Mouse (Mus musculus): ENCODE results near the gene Frem3.

Frem3 gene

GRCm38 (mm10) chr8:80610549-80611440, at the start of gene Frem3:
Gene Frem3 (plus strand): TSS chr8:80611080.
- no peak for DNase-seq (ENCODE audit: low spot score)

GRCm38 (mm10) chr8:80564205-80564839, 46.6 kb upstream of the Frem3 start:
- no peak for DNase-seq (ENCODE audit: low spot score)

GRCm38 (mm10) chr8:80567471-80567870, 43.4 kb upstream of the Frem3 start:
- no peak for DNase-seq (ENCODE audit: low spot score)

GRCm38 (mm10) chr8:80568243-80568995, 42.5 kb upstream of the Frem3 start:
- no peak for DNase-seq (ENCODE audit: low spot score)

DNA sequence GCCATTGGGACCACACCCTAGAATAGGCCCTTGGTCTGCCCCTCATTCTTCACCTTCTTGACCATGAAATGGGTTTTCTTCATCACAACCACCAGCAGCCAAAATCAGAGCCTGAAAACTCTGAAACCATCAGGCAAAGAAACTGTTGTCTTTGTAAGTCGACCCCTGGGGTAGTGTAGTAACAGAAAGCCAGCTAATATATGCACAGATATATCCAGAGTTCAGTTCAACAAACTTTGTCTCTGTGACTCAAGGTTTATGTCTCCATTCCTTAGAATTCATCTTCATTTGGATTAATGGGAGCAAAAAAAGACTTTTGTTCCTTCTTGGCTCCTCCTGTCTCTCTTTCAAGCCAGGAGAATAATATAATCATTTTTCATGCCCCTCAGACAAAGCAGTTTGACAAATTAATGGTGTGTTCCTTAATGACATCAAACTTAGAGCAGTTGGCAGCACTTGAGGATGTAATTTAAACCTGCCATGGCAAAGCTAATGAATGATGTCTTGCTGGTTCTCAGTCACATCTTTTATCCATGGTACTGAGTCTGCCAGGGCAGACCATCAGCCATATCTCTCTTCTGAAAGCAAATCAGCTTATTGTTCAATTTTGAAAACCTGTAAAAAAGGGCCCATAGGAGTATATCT, 38.3 kb upstream of the Frem3 start:
- no peak for DNase-seq (ENCODE audit: low spot score)

GRCm38 (mm10) chr8:80577126-80577525, 33.8 kb upstream of the Frem3 start:
- DNase-seq (ENCODE audit: low spot score) = no peak

DNA sequence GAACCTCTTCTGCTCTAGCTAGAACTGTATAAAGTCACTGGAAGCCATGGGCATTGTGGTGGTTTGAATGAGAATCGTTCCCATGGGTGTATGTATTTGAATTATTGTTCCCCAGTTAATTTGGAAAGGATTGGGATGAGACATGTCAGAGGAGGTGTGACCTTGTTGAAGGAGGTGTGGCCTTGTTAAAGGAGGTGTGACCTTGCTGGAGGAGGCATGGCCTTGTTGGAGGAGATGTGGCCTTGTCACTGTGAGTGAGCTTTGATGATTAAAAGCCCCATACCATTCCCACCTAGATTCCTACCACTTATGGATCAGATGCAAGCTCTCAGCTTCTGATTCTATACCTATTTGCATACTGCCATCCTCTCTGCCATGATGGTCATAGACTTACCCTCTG, 31.8 kb upstream of the Frem3 start:
- no peak for DNase-seq (ENCODE audit: low spot score)

GRCm38 (mm10) chr8:80592626-80593025, 18.3 kb upstream of the Frem3 start:
- no peak for DNase-seq (ENCODE audit: low spot score)

DNA sequence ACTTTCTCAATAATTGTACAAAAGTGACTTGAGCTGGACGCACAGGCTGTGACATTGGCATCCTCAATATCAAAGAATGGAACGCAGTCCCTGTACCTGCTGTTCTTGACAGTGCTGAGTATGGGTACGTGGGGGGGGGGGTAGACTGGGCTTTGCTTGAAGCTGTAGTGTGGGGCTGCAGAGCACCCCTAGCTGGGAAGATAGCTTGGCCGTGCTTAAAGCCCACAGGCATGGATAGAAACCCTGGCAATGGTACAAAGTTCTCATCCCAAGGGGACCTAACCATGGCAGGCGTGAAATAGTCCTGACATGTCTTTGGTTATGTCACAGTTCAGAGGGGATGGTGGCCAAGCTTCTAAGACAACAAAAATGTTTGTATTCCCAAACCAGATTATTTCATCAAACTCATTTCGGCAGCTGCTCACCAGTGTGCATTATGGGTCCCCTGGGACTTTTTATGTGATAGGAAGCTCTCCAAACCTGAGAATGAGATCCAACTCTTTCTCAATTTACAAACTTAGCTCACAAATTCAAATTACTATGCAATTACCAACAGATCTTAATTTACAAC, 10.2 kb upstream of the Frem3 start:
- DNase-seq (ENCODE audit: low spot score) = no peak

DNA sequence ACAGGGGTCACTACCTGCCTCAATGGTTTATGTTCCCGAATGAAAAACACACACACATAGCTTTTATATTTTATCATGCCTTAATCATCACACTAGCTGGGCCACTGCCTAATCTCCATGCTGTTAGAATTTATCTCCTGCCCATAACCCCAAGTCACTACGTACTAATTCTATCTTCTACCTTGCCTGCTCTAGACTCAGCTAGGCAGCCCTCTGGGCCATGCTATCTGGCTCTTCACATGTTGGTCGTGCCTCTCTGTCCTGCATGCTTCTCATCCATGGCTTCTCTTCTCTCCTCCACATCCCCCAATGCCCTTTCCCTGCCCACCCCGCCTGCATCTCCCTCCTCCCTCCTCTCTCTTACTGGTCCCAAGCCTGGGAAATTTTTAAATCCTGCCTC, 9.0 kb upstream of the Frem3 start:
- no peak for DNase-seq (ENCODE audit: low spot score)

DNA sequence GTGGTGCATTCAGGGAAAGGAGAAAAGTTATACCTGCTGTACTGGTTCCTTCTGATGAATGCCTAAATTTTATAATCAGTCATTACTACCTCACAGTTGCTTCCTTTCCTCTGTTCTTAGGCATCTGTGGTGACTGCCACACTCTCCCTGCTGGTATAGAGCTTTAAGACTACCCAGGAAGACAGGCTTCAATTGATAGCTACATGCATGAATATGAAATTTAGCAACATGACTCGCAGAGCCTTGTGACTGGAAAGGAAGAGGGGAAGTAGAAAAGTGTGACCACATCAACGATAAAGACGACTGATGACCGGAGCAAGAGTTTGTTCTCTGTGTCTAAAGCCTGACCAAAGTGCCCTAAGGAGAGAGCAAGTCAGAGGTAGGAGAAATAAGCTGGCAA, 3.8 kb upstream of the Frem3 start:
- DNase-seq (ENCODE audit: low spot score) = no peak

- DNase-seq (ENCODE audit: low spot score) = no peak
Measured at GRCm38 (mm10) chr8:80611441-80611751, 516 bp downstream of the Frem3 start.

DNA sequence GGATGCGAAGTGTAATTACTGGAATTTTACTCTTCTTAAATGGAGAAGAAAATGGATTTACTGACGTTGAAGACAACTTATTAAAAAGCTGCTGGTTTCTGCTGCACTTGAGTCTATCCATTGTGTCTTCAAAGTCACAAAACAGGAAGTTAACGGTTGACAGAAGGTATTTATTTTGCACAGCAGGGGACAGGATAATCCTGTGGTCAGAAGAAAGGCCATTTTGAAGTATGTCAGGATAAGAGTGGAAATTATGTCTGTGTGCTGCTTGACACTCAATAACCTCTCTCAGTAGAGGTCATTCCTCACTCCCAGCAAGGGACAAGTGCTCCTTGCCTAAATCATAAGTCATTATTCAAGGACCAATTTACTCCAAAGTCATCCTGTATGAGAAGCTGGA, 8.9 kb downstream of the Frem3 start:
- DNase-seq (ENCODE audit: low spot score) = no peak

- no peak for DNase-seq (ENCODE audit: low spot score)
Measured at GRCm38 (mm10) chr8:80647394-80647793, 36.5 kb downstream of the Frem3 start.

GRCm38 (mm10) chr8:80657639-80658038, 46.8 kb downstream of the Frem3 start:
- no peak for DNase-seq (ENCODE audit: low spot score)

- DNase-seq (ENCODE audit: low spot score) = no peak
Measured at GRCm38 (mm10) chr8:80661055-80661454, 50.2 kb downstream of the Frem3 start.

DNA sequence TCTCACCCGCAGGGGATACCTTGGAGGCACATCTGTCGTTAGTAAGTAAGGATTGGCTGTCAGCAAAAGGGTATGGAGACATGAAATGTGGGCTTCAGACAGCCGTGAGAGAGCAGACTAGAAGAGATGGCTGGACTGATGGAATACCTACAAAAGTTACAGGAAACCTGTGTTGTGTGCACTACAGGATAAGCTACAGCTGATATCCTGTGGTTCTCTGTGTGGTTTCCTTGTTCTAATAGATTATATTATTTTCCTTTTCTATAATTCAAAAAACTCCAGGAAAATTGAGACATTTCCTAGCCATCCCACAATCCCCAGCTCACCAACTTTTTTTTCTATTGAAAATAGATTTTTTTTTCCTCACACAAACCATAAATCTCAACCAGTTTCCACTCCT, 52.6 kb downstream of the Frem3 start:
- DNase-seq (ENCODE audit: low spot score) = no peak

- peak; percentile 4 for DNase-seq (ENCODE audit: low spot score)
Measured at GRCm38 (mm10) chr8:80669277-80669901, 58.5 kb downstream of the Frem3 start.

DNA sequence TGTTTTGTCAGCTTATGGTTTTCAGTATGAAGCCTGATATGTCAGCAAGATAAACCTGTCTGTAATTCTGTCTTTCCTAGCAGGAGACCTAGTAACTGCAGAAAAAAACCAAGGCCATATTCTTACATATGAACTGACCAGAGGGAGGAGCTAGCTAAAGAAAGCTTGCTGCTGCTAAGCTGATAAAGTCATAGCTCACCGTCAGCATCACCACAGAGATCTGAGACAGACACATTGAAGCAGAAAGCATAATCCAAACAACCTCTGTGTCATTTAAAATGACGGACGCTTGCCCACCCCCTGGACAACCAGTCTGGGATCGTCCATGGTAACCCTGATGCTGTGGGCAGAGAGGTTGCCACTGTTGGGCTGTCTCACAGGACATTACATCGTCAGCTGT, 71.7 kb downstream of the Frem3 start:
- no peak for DNase-seq (ENCODE audit: low spot score)

- no peak for DNase-seq (ENCODE audit: low spot score)
Measured at GRCm38 (mm10) chr8:80683756-80684335, 73.0 kb downstream of the Frem3 start.

GRCm38 (mm10) chr8:80688141-80688540, 77.3 kb downstream of the Frem3 start:
- peak; percentile 61 for DNase-seq (ENCODE audit: low spot score)
